Mouse (Mus musculus) embryo, embryonic 10 days (tissue): ENCODE measurements at regions not wholly inside any gene's neighbourhood (a gene's known extent, or its start where the extent isn't known, plus 50 kb on each side); places are given as distances from the start of the nearest gene placed in this dataset.

ENCODE experiments used
- DNase-seq: peaks from one replicate; pipeline ENCODE4 v3.0.0-alpha.2; 2015; ENCODE audit warnings: low spot score

GRCm38 (mm10) chr6:99984057-99984855 lies 258.1 kb upstream of the Prok2 start:
- no peak for DNase-seq

GRCm38 (mm10) chr6:99979614-99980013 lies 253.4 kb upstream of the Prok2 start:
- no peak for DNase-seq

- no peak for DNase-seq
These were observed 252.1 kb upstream of the Prok2 start for GRCm38 (mm10) chr6:99978164-99978746.

- no peak for DNase-seq
These were observed 250.0 kb upstream of the Prok2 start for GRCm38 (mm10) chr6:99976144-99976543.

GRCm38 (mm10) chr6:99975486-99975885 lies 249.3 kb upstream of the Prok2 start:
- no peak for DNase-seq

- no peak for DNase-seq
These were observed 248.3 kb upstream of the Prok2 start for GRCm38 (mm10) chr6:99974464-99974863.

- DNase-seq = no peak
These were observed 245.2 kb upstream of the Prok2 start for GRCm38 (mm10) chr6:99971376-99971775.

- DNase-seq = no peak
These were observed 242.7 kb upstream of the Prok2 start for GRCm38 (mm10) chr6:99968889-99969288.

GRCm38 (mm10) chr6:99967465-99967864 lies 241.3 kb upstream of the Prok2 start:
- DNase-seq = no peak

GRCm38 (mm10) chr6:99964540-99964939 lies 238.3 kb upstream of the Prok2 start:
- no peak for DNase-seq

- DNase-seq = no peak
These were observed 237.8 kb upstream of the Prok2 start for GRCm38 (mm10) chr6:99964007-99964406.

- DNase-seq = no peak
These were observed 233.2 kb upstream of the Prok2 start for GRCm38 (mm10) chr6:99959371-99959770.

- no peak for DNase-seq
These were observed 228.9 kb upstream of the Prok2 start for GRCm38 (mm10) chr6:99954832-99955830.

- no peak for DNase-seq
These were observed 228.0 kb upstream of the Prok2 start for GRCm38 (mm10) chr6:99953980-99954776.

- DNase-seq = no peak
These were observed 224.6 kb upstream of the Prok2 start for GRCm38 (mm10) chr6:99950811-99951210.

GRCm38 (mm10) chr6:99946917-99947316 lies 220.7 kb upstream of the Prok2 start:
- peak; percentile 26 for DNase-seq

GRCm38 (mm10) chr6:99946481-99946880 lies 220.3 kb upstream of the Prok2 start:
- DNase-seq = no peak

GRCm38 (mm10) chr6:99945691-99946090 lies 219.5 kb upstream of the Prok2 start:
- no peak for DNase-seq

- no peak for DNase-seq
These were observed 216.8 kb upstream of the Prok2 start for GRCm38 (mm10) chr6:99942958-99943357.

GRCm38 (mm10) chr6:99940118-99940517 lies 213.9 kb upstream of the Prok2 start:
- no peak for DNase-seq

GRCm38 (mm10) chr6:99939382-99939781 lies 213.2 kb upstream of the Prok2 start:
- no peak for DNase-seq

GRCm38 (mm10) chr6:99938949-99939348 lies 212.8 kb upstream of the Prok2 start:
- DNase-seq = no peak
